Mouse (Mus musculus) spleen, adult 2 months (tissue): ENCODE results near the gene Lipc.

ENCODE experiments used
- CTCF ChIP-seq: fragments of 200-500 bp; IDR thresholded peaks from 2 replicates; pipeline ENCODE4 v1.5.1; 2011; ENCODE audit warnings: mild to moderate bottlenecking, inconsistent platforms; ENCODE audit not compliant: insufficient read depth, insufficient read length, insufficient replicate concordance; ENCODE audit errors: extremely low read depth
- POLR2A ChIP-seq: fragments of 200-500 bp; IDR thresholded peaks from 2 replicates; pipeline ENCODE4 v1.6.1; 2011; ENCODE audit warnings: low read depth, low read length, inconsistent platforms

GRCm38 (mm10) chr9:70848135-70848770 is 103.8 kb downstream of the Lipc start:
- TF ChIP-seq CTCF = no peak
- TF ChIP-seq POLR2A = no peak
